Mouse (Mus musculus): ENCODE measurements around the gene Atxn1. TPM values are rescaled to one million over a fixed set of nuclear protein-coding genes. Genes with fewer than 3 reads are reported as not detected.

The Atxn1 gene
- polyA plus RNA-seq (2015; fragmentation: Nextera tagmentation; extraction: Ambion mirVana), result 6.3 and 7.0 TPM in 2 replicates

GRCm38 (mm10) chr13:45964853-45965593 is at the start of gene Atxn1:
Gene Atxn1 (minus strand): TSS chr13:45965008.
- Histone ChIP-seq H3K4me2 (peak within 1 kb of the TSS; percentile 94), H3K4me3 (replicated peaks) (peak within 1 kb of the TSS; percentile 92), H3K4me1 (peaks cover 42% of the 10 kb centered on the region), H3K9ac (peak within 1 kb of the TSS; percentile 90), H3K27me3 (no peaks in the 10 kb centered on the region), H3K27ac (peak within 1 kb of the TSS; percentile 96), H3K9me3 (replicated peaks) (no peaks in the 10 kb centered on the region), H3K36me3 (no peaks in the 10 kb centered on the region)
- peak; percentile 84 for ATAC-seq (replicated peaks; ENCODE audit: low FRiP score)
- WGBS, result under 1% methylated on average over 40 of the region's 53 CpGs

- no peak for ATAC-seq (replicated peaks; ENCODE audit: low FRiP score)
- Histone ChIP-seq H3K4me3 (replicated peaks) (no peak overlapping the region), H3K27me3 (0 out of 2 replicates have a peak, but pooled peaks cover 4% of the 10 kb centered on the region), H3K27ac (no peak overlapping the region), H3K4me2 (no peak overlapping the region), H3K36me3 (no peaks in the 10 kb centered on the region), H3K9ac (no peak overlapping the region), H3K4me1 (peaks cover 30% of the 10 kb centered on the region), H3K9me3 (replicated peaks) (no peaks in the 10 kb centered on the region)
- 36% methylated on average over 9 of the region's 9 CpGs for WGBS
Observed at GRCm38 (mm10) chr13:46011232-46011631, 46.4 kb upstream of the Atxn1 start.

- 86% methylated on average over 12 of the region's 12 CpGs for WGBS
- no peak overlapping the region for H3K9ac ChIP-seq
- no peaks in the 10 kb centered on the region for H3K36me3 ChIP-seq
- no peak for ATAC-seq (replicated peaks; ENCODE audit: low FRiP score)
- 0 out of 2 replicates have a peak, but pooled peaks cover 4% of the 10 kb centered on the region for H3K27me3 ChIP-seq
- peaks cover 41% of the 10 kb centered on the region for H3K4me1 ChIP-seq
- H3K9me3 ChIP-seq (replicated peaks), result no peaks in the 10 kb centered on the region
- no peak overlapping the region for H3K4me2 ChIP-seq
- no peak overlapping the region for H3K27ac ChIP-seq
- H3K4me3 ChIP-seq (replicated peaks), result no peak overlapping the region
Observed at GRCm38 (mm10) chr13:46010075-46010474, 45.3 kb upstream of the Atxn1 start.

- WGBS, result 6% methylated on average over 30 of the region's 30 CpGs
- peak overlapping the region; percentile 47 for H3K27ac ChIP-seq
- peak overlapping the region; percentile 24; the same call in 1 of the 2 replicates for H3K9ac ChIP-seq
- ATAC-seq (replicated peaks; ENCODE audit: low FRiP score), result peak; percentile 41
- peaks cover 41% of the 10 kb centered on the region for H3K4me1 ChIP-seq
- H3K4me2 ChIP-seq, result peak overlapping the region; percentile 53
- H3K4me3 ChIP-seq (replicated peaks), result peak overlapping the region; percentile 22
- H3K9me3 ChIP-seq (replicated peaks), result no peaks in the 10 kb centered on the region
- 0 out of 2 replicates have a peak, but pooled peaks cover 4% of the 10 kb centered on the region for H3K27me3 ChIP-seq
- H3K36me3 ChIP-seq, result no peaks in the 10 kb centered on the region
Observed at GRCm38 (mm10) chr13:46008831-46009666, 44.2 kb upstream of the Atxn1 start.

- ATAC-seq (replicated peaks; ENCODE audit: low FRiP score), result peak; percentile 95
- Histone ChIP-seq H3K27ac (peak overlapping the region; percentile 87), H3K4me3 (replicated peaks) (no peak overlapping the region), H3K4me2 (peak overlapping the region; percentile 43), H3K9ac (no peak overlapping the region), H3K9me3 (replicated peaks) (no peaks in the 10 kb centered on the region), H3K36me3 (no peaks in the 10 kb centered on the region), H3K27me3 (0 out of 2 replicates have a peak, but pooled peaks cover 4% of the 10 kb centered on the region), H3K4me1 (peaks cover 41% of the 10 kb centered on the region)
- WGBS, result 7% methylated on average over 4 of the region's 4 CpGs
Observed at GRCm38 (mm10) chr13:46006211-46007102, 41.6 kb upstream of the Atxn1 start.

- Histone ChIP-seq H3K27me3 (0 out of 2 replicates have a peak, but pooled peaks cover 4% of the 10 kb centered on the region), H3K4me3 (replicated peaks) (no peak overlapping the region), H3K9ac (no peak overlapping the region), H3K4me2 (peak overlapping the region; percentile 43), H3K36me3 (no peaks in the 10 kb centered on the region), H3K4me1 (peaks cover 41% of the 10 kb centered on the region), H3K9me3 (replicated peaks) (no peaks in the 10 kb centered on the region), H3K27ac (peak overlapping the region; percentile 87)
- 35% methylated on average over 7 of the region's 7 CpGs for whole genome bisulfite sequencing
- ATAC-seq (replicated peaks; ENCODE audit: low FRiP score), result no peak
Observed at GRCm38 (mm10) chr13:46005656-46006055, 40.8 kb upstream of the Atxn1 start.

GRCm38 (mm10) chr13:46001356-46001755 is 36.5 kb upstream of the Atxn1 start:
- Histone ChIP-seq H3K4me2 (no peak overlapping the region), H3K4me1 (peaks cover 13% of the 10 kb centered on the region), H3K27me3 (no peaks in the 10 kb centered on the region), H3K9ac (no peak overlapping the region), H3K27ac (no peak overlapping the region), H3K4me3 (replicated peaks) (no peak overlapping the region), H3K36me3 (no peaks in the 10 kb centered on the region), H3K9me3 (replicated peaks) (no peaks in the 10 kb centered on the region)
- no peak for ATAC-seq (replicated peaks; ENCODE audit: low FRiP score)
- WGBS, result 83% methylated on average over 5 of the region's 5 CpGs

GRCm38 (mm10) chr13:45992953-45993352 is 28.1 kb upstream of the Atxn1 start:
- no peak overlapping the region for H3K4me3 ChIP-seq (replicated peaks)
- no peaks in the 10 kb centered on the region for H3K36me3 ChIP-seq
- H3K27ac ChIP-seq, result no peak overlapping the region
- H3K9me3 ChIP-seq (replicated peaks), result no peaks in the 10 kb centered on the region
- no peak for ATAC-seq (replicated peaks; ENCODE audit: low FRiP score)
- H3K27me3 ChIP-seq, result no peaks in the 10 kb centered on the region
- H3K9ac ChIP-seq, result no peak overlapping the region
- H3K4me1 ChIP-seq, result no peaks in the 10 kb centered on the region
- WGBS, result 82% methylated on average over 9 of the region's 9 CpGs
- H3K4me2 ChIP-seq, result no peak overlapping the region

- Histone ChIP-seq H3K27me3 (no peaks in the 10 kb centered on the region), H3K4me3 (replicated peaks) (no peak overlapping the region), H3K36me3 (no peaks in the 10 kb centered on the region), H3K9me3 (replicated peaks) (no peaks in the 10 kb centered on the region), H3K27ac (no peak overlapping the region), H3K4me1 (no peaks in the 10 kb centered on the region), H3K4me2 (no peak overlapping the region), H3K9ac (no peak overlapping the region)
- 79% methylated on average over 5 of the region's 5 CpGs for WGBS
- no peak for ATAC-seq (replicated peaks; ENCODE audit: low FRiP score)
Observed at GRCm38 (mm10) chr13:45990486-45990885, 25.7 kb upstream of the Atxn1 start.

GRCm38 (mm10) chr13:45979246-45979645 is 14.4 kb upstream of the Atxn1 start:
- no peak overlapping the region for H3K4me2 ChIP-seq
- H3K27me3 ChIP-seq, result no peaks in the 10 kb centered on the region
- H3K4me1 ChIP-seq, result peaks cover 6% of the 10 kb centered on the region; the same call in 1 of the 2 replicates
- H3K36me3 ChIP-seq, result no peaks in the 10 kb centered on the region
- no peaks in the 10 kb centered on the region for H3K9me3 ChIP-seq (replicated peaks)
- 70% methylated on average over 5 of the region's 5 CpGs for WGBS
- no peak overlapping the region for H3K4me3 ChIP-seq (replicated peaks)
- no peak for ATAC-seq (replicated peaks; ENCODE audit: low FRiP score)
- H3K9ac ChIP-seq, result no peak overlapping the region
- no peak overlapping the region for H3K27ac ChIP-seq

- Histone ChIP-seq H3K4me3 (replicated peaks) (no peak overlapping the region), H3K36me3 (no peaks in the 10 kb centered on the region), H3K9ac (no peak overlapping the region), H3K9me3 (replicated peaks) (no peaks in the 10 kb centered on the region), H3K27me3 (no peaks in the 10 kb centered on the region), H3K27ac (no peak overlapping the region), H3K4me1 (peaks cover 6% of the 10 kb centered on the region; the same call in 1 of the 2 replicates), H3K4me2 (no peak overlapping the region)
- ATAC-seq (replicated peaks; ENCODE audit: low FRiP score), result no peak; the same call in 1 of the 2 replicates
- 33% methylated on average over 1 of the region's 1 CpGs for WGBS
Observed at GRCm38 (mm10) chr13:45976894-45977293, 12.1 kb upstream of the Atxn1 start.
